Mouse (Mus musculus) intestine, embryonic 16.5 days (tissue): ENCODE results near the gene Optc. TPM values are rescaled to one million over a fixed set of nuclear protein-coding genes. Genes with fewer than 3 reads are reported as not detected.

Experiments
- ATAC-seq: fragments of 200-750 bp; cut with Nextera tagmentation; 2 replicates; pipeline ENCODE4 v1.8.0; 2017; ENCODE audit warnings: moderate TSS enrichment, moderate library complexity
- H3K27ac ChIP-seq: fragments of 300-500 bp; sonication (generic); 2 replicates; pipeline ENCODE4 v1.5.1; 2014; ENCODE audit warnings: mild to moderate bottlenecking, low read length
- H3K27me3 ChIP-seq: fragments of 300-500 bp; sonication (generic); replicated peaks from 2 replicates; pipeline ENCODE4 v1.6.1; 2014; ENCODE audit warnings: low read length, control low read depth, mixed read lengths; ENCODE audit not compliant: control insufficient read depth, insufficient read depth
- H3K36me3 ChIP-seq: fragments of 300-500 bp; sonication (generic); 2 replicates; pipeline ENCODE4 v1.6.1; 2014; ENCODE audit warnings: low read length, control low read depth; ENCODE audit not compliant: control insufficient read depth, insufficient read depth
- H3K4me1 ChIP-seq: fragments of 300-500 bp; sonication (generic); 2 replicates; pipeline ENCODE4 v1.6.1; 2014; ENCODE audit warnings: low read length, control low read depth, mixed read lengths; ENCODE audit not compliant: control insufficient read depth, insufficient read depth
- H3K4me2 ChIP-seq: fragments of 300-500 bp; sonication (generic); 2 replicates; pipeline ENCODE4 v1.6.1; 2014; ENCODE audit warnings: low read depth, low read length, control low read depth
- H3K4me3 ChIP-seq: fragments of 300-500 bp; sonication (generic); 2 replicates; pipeline ENCODE4 v1.5.1; 2014; ENCODE audit warnings: mild to moderate bottlenecking, low read length
- H3K9ac ChIP-seq: fragments of 300-500 bp; sonication (generic); 2 replicates; pipeline ENCODE4 v1.6.1; 2014; ENCODE audit warnings: low read depth, low read length
- H3K9me3 ChIP-seq: fragments of 300-500 bp; sonication (generic); 2 replicates; pipeline ENCODE4 v1.6.1; 2016; ENCODE audit warnings: low read length, control low read depth; ENCODE audit not compliant: control insufficient read depth
- WGBS: fragments of 180-500 bp; shearing (Covaris S2); extraction: QIAGEN DNeasy Blood & Tissue Kit; methylation state at CpG from one replicate; pipeline ENCODE4 v1.1.7; 2014; 5-methylcytosine and 5-hydroxymethylcytosine counted together
- polyA plus RNA-seq: library from polyadenylated mRNA; unstranded; fragments of >200 nt; fragmentation: Nextera tagmentation; extraction: Ambion mirVana; gene quantifications from 2 replicates; pipeline ENCODE4 v1.2.1, GENCODE M21; 2015

The Optc gene
- polyA plus RNA-seq, 1 experiment from 2014 or later, result 1.1 TPM

DNA sequence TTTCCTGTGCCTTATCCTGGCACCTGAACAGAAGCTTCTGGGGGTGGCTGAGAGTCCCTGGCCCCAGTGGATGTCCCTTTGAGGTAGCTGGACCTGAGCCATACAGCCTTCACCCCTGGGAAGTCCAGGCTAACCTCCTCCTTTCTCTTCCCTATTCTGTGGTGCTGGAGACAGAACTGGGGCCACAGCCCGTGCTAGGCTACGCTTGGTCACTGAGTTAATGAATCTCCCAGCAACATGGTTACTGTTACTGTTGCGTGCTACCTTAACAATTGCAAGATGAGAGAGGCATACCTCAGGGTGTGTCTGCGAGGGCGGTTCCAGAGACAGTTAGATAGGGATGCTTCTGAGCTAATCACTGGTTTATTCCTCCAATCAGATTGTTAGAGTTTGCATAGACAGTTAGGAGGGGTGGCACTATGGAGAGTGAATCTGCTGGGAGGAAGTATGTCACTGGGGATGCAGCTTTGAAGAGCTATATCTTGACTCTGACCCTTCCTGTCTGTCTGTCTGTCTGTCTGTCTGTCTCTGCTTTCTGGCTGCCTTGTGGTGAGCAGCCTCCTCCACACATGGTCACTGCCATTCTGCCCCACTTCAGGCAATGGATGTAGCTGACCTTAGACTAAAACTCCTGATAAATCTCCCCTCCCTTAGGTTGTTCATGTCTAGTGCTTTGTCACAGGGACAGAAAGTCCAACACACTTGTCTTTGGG, 20.1 kb downstream of the Optc start:
- no peak overlapping the region for H3K9ac ChIP-seq
- 76% methylated on average over 5 of the region's 5 CpGs for WGBS
- peaks cover 65% of the 10 kb centered on the region for H3K4me1 ChIP-seq
- no peak overlapping the region for H3K27ac ChIP-seq
- no peaks in the 10 kb centered on the region for H3K9me3 ChIP-seq
- no peak overlapping the region for H3K4me2 ChIP-seq
- no peaks in the 10 kb centered on the region for H3K27me3 ChIP-seq
- H3K36me3 ChIP-seq, result no peaks in the 10 kb centered on the region
- no peak overlapping the region for H3K4me3 ChIP-seq
- no peak for ATAC-seq

DNA sequence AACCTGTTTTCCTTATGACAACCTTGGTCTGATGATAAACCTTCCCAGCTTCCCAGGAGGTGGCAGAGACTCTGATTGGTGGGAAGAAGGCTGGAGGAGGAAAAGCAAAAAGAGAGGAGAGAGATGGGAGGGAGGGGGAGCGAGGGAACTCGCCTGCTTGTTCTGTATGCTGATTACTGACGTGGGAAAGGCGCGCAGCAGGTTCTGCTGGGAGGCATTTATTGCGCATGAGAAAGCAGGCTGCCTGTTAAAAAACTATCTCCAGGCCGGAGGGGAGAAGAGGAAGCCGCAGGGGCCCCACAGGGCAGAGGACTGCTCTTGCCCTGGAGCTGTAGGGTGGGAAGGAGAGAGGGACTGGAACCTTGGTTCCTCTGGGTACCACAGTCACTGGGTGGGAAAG, 20.8 kb downstream of the Optc start:
- H3K27ac ChIP-seq, result no peak overlapping the region
- H3K9me3 ChIP-seq, result no peaks in the 10 kb centered on the region
- H3K9ac ChIP-seq, result peak overlapping the region; percentile 39
- no peaks in the 10 kb centered on the region for H3K36me3 ChIP-seq
- no peaks in the 10 kb centered on the region for H3K27me3 ChIP-seq
- no peak for ATAC-seq
- no peak overlapping the region for H3K4me3 ChIP-seq
- peaks cover 65% of the 10 kb centered on the region for H3K4me1 ChIP-seq
- no peak overlapping the region for H3K4me2 ChIP-seq
- WGBS, result 8% methylated on average over 8 of the region's 8 CpGs

DNA sequence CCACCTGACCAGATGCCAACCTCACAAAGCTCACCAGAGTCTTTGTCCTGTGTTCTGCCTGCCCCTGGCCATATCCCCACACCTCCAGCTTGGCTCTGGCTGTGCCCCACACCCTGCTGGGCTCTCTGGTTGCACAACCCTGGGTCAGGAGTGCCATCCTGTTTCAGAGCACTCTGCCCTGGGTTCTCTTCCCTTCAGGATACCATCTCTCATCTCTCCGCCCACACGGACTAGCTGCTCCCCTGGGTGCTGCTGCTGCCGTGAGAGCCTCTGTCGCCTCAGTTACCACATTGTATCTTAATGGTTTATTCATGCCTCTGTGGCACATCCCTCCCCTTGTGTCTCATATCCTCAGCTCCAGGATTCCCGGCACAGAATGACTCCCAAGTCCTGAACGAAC, 21.4 kb downstream of the Optc start:
- Histone ChIP-seq H3K4me1 (peaks cover 63% of the 10 kb centered on the region), H3K36me3 (no peaks in the 10 kb centered on the region), H3K9me3 (no peaks in the 10 kb centered on the region), H3K4me2 (no peak overlapping the region), H3K4me3 (no peak overlapping the region), H3K27me3 (no peaks in the 10 kb centered on the region), H3K27ac (no peak overlapping the region), H3K9ac (no peak overlapping the region)
- 56% methylated on average over 6 of the region's 6 CpGs for WGBS
- ATAC-seq, result no peak

DNA sequence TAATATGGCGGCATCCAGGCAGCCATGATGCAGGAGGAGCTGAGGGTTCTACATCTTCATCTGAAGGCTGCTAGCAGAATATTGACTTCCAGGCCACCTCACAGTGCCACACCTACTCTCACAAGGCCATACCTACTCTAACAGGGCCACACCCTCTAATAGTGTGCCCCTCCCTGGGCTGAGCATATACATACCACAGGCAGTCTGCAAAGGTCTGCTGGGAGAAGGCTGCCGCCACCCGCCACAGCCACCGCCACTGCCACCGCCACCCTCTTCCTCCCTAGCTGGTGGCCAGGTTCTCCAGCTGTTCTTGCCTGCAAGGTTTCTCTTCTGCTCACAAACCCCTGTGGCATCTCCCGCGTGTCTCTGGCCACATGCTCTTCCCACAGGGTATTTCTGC, 22.0 kb downstream of the Optc start:
- peaks cover 58% of the 10 kb centered on the region for H3K4me1 ChIP-seq
- ATAC-seq, result peak; percentile 40

DNA sequence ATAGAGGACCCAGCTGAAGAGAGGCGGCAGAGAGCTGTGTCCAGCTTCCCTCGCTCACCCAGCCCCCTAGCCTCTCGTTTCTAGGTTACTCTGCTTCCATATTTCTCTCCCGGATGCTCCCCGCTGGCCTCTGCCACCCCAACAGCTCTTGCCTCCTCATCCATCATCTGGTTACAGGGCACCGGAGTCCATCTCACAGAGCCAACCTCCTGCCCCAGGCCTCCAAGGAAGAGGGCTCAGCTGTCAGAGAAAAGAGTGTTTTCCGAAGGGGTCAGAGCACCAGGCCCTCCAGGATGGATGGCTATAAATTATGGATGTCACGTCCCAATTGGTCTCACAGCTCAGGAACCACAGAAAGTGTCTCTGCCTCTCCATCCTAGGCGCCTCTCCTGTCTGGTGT, 23.1 kb downstream of the Optc start:
- Histone ChIP-seq H3K4me1 (peaks cover 48% of the 10 kb centered on the region), H3K9me3 (no peaks in the 10 kb centered on the region), H3K4me2 (no peak overlapping the region), H3K9ac (no peak overlapping the region), H3K27ac (no peak overlapping the region), H3K36me3 (no peaks in the 10 kb centered on the region), H3K4me3 (no peak overlapping the region), H3K27me3 (no peaks in the 10 kb centered on the region)
- 59% methylated on average over 9 of the region's 9 CpGs for WGBS
- no peak for ATAC-seq

More for the DNA sequence above, 22.0 kb downstream of the Optc start:
- Histone ChIP-seq H3K9me3 (no peaks in the 10 kb centered on the region), H3K27ac (no peak overlapping the region), H3K4me2 (no peak overlapping the region), H3K36me3 (no peaks in the 10 kb centered on the region), H3K4me3 (no peak overlapping the region), H3K27me3 (no peaks in the 10 kb centered on the region), H3K9ac (no peak overlapping the region)
- 79% methylated on average over 7 of the region's 7 CpGs for WGBS

DNA sequence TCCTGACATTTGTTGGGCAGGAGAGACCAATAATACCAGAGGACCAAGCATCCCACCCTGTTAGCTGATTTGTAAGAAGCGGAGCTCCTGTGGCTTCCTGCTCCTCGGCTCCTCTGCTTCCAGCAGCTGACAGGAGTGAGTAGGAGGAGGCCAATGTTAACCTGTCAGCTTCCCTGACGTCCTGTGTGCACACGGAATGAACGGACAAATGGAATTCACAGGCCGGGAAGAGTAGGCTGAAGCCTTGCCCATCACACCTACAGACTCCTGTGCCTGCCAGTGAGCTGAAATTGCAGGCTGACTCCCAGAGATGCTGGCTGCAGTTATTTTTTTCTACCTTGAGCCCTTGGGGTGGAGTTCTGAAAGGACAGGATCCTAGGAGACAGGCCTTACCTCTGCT, 23.7 kb downstream of the Optc start:
- H3K4me3 ChIP-seq, result no peak overlapping the region
- no peaks in the 10 kb centered on the region for H3K9me3 ChIP-seq
- no peak overlapping the region for H3K9ac ChIP-seq
- 61% methylated on average over 6 of the region's 6 CpGs for WGBS
- no peaks in the 10 kb centered on the region for H3K36me3 ChIP-seq
- H3K4me1 ChIP-seq, result peaks cover 41% of the 10 kb centered on the region
- H3K27me3 ChIP-seq, result no peaks in the 10 kb centered on the region
- no peak for ATAC-seq
- H3K4me2 ChIP-seq, result no peak overlapping the region
- H3K27ac ChIP-seq, result no peak overlapping the region

DNA sequence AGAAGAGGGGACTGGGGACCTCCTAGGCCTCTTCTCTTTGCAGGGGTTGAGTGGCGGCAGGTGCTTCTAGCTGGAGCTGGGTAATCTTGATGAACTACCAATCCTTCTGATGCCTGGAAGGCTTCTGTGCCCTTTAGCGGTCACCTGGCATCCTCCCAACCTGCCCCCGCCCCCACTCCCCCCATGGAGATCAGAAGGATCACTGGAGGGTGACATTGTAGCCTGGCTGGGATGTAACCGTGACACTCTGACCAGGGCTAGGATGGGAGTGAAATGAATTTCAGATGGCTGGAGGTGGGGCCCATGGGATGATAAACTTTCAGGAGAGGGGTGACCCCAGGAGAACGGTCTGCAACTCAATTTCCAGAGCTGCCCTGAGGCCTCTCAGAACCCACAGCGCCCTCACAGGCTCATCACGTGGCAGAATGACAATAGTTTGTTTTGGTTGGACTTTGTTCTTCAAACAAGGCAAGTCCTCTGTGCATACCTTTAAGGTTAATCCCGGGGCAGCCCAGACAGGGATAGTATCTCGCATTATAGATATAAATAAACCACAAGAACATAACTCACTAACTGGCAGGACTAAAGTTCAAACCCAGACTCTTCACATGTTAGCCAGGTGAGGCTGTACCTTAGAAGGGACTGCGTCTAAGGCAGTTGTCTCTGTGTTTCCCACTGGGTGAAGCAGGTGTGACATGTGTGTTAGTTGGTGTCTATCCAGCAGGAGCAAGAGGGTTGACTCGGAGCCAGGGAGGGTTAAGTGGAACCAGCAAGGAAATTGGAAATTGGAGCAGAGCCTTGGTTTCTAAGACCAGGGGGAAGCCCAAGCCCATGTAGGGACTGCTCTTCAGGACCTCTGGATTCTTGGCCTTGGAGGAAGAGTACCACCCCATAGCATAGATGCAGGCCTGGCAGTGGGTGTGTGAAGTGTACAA, 25.2 kb downstream of the Optc start:
- Histone ChIP-seq H3K4me1 (peaks cover 32% of the 10 kb centered on the region), H3K4me3 (no peak overlapping the region), H3K9ac (0 out of 2 replicates have a peak overlapping the region, but pooled peaks have one; percentile 19), H3K27ac (peak overlapping the region; percentile 79), H3K9me3 (no peaks in the 10 kb centered on the region), H3K36me3 (no peaks in the 10 kb centered on the region), H3K4me2 (0 out of 2 replicates have a peak overlapping the region, but pooled peaks have one; percentile 14), H3K27me3 (no peaks in the 10 kb centered on the region)
- WGBS, result 39% methylated on average over 11 of the region's 11 CpGs
- peak; percentile 85 for ATAC-seq

DNA sequence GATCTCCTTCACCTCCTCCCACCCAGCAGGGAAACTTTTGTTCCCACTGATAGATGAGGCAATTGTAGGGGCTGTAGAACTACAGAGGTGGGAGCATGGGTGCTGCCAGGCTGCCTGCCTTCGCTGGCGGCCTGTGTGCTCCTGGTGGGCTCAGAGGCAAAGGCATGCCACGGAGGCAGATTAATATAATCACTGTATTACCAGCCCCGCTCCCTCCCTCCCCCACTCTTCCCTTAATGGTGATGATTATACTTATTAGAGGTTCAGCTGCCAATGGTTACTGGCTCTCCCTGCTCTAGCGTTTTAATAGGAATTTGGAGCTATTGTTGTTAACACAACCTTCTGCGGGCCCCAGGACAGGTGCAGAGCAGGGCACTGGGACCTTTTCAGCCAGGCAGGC, 26.0 kb downstream of the Optc start:
- Histone ChIP-seq H3K27me3 (no peaks in the 10 kb centered on the region), H3K27ac (peak overlapping the region; percentile 41), H3K4me1 (peaks cover 30% of the 10 kb centered on the region), H3K9me3 (no peaks in the 10 kb centered on the region), H3K4me2 (no peak overlapping the region), H3K36me3 (no peaks in the 10 kb centered on the region), H3K9ac (0 out of 2 replicates have a peak overlapping the region, but pooled peaks have one; percentile 19), H3K4me3 (no peak overlapping the region)
- no peak for ATAC-seq
- 47% methylated on average over 6 of the region's 6 CpGs for WGBS

DNA sequence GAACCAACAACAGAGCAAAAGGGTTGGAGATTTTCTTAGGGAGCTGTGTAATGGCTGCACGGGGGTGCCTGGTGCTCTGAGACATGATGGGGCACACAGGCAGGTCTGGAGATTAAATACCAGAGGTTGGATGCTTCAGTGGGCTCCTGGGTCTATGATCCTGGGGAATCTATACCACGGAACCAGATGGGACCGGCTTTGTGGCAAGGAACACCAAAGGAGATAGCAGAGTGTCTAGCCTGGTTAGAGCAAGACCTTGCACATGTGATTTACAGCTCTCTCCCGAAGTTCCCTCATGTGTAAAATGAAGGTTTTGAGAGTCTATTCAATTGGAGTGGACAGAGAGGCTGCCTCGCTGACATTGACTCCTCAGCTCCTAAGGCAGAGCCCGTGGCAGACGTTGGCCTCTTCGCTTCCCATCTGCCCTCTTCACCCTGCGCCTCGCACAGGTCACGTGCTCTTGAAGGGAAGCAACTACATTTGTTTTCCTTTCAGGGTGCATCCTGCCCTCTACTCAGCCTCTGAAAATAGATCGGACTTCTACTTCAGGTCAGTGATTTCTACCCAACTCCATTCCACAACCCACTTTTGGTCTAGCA, 28.9 kb downstream of the Optc start:
- WGBS, result 61% methylated on average over 12 of the region's 12 CpGs
- Histone ChIP-seq H3K27me3 (no peaks in the 10 kb centered on the region), H3K9me3 (no peaks in the 10 kb centered on the region), H3K4me1 (peaks cover 24% of the 10 kb centered on the region), H3K27ac (no peak overlapping the region), H3K4me3 (no peak overlapping the region), H3K9ac (no peak overlapping the region), H3K36me3 (no peaks in the 10 kb centered on the region), H3K4me2 (no peak overlapping the region)
- no peak for ATAC-seq
